8 mouse cellular contexts compared by ENCODE assay signal in genomic region chr11:52397385-52397987, GRCm38 (mm10). TPM values are rescaled to one million over a fixed set of nuclear protein-coding genes. Genes with fewer than 3 reads are reported as not detected.
DNase-seq lines count a peak whose midpoint lies in the region; ATAC-seq and TF ChIP-seq lines count a peak whose summit lies in the region.

No protein-coding gene starts in this region.

- TF ChIP-seq POLR2A in embryonic fibroblast, embryonic 13.5 days (IDR thresholded peaks at IDR 0.05; ENCODE audit: low read depth, low read length) = no peak
- no peak for TF ChIP-seq POLR2A in olfactory bulb, adult 2 months (IDR thresholded peaks at IDR 0.05; ENCODE audit: insufficient read depth, low read depth, low read length)

- H3K27me3 ChIP-seq in limb, embryonic 15.5 days = no peaks in the 10 kb centered on the region

- no peak for ATAC-seq in limb, embryonic 15.5 days (ENCODE audit: insufficient number of reproducible peaks, low FRiP score, low TSS enrichment, low read depth)

- H3K9me3 ChIP-seq in limb, embryonic 15.5 days = no peaks in the 10 kb centered on the region

- WGBS in limb, embryonic 15.5 days = 78% methylated on average over 4 of the region's 4 CpGs
- WGBS in olfactory bulb, adult 2 months = 92% methylated on average over 4 of the region's 4 CpGs

- H3K36me3 ChIP-seq in limb, embryonic 15.5 days = no peaks in the 10 kb centered on the region

- peak overlapping the region; percentile 32; the same call in 1 of the 2 replicates for H3K27ac ChIP-seq in embryonic fibroblast, embryonic 13.5 days (ENCODE audit: insufficient read depth, low read length)
- H3K27ac ChIP-seq in limb, embryonic 15.5 days = peak overlapping the region; percentile 94
- no peak overlapping the region for H3K27ac ChIP-seq in olfactory bulb, adult 2 months (ENCODE audit: insufficient read depth, low read depth, low read length)

- H3K4me2 ChIP-seq in limb, embryonic 15.5 days = peak overlapping the region; percentile 61

- DNase-seq in thymus, postnatal 0 days (ENCODE audit: low spot score) = peak; percentile 14
- no peak for DNase-seq in thymus, postnatal 25 days
- DNase-seq in yolk sac, embryonic 10.5 days (ENCODE audit: low spot score) = no peak
- DNase-seq in gastrocnemius, postnatal 25 days = no peak
- no peak for DNase-seq in frontal cortex, postnatal 14 days (ENCODE audit: low spot score in 2 of 2)

- H3K9ac ChIP-seq in limb, embryonic 15.5 days = peak overlapping the region; percentile 95

- no peaks in the 10 kb centered on the region for H3K4me1 ChIP-seq in embryonic fibroblast, embryonic 13.5 days (ENCODE audit: control insufficient read depth, insufficient read depth, low read length)
- H3K4me1 ChIP-seq in limb, embryonic 15.5 days = peaks cover 24% of the 10 kb centered on the region
- H3K4me1 ChIP-seq in olfactory bulb, adult 2 months (ENCODE audit: control insufficient read depth, insufficient read depth, low read length) = peaks cover 11% of the 10 kb centered on the region

- TF ChIP-seq CTCF in embryonic fibroblast, embryonic 13.5 days (IDR thresholded peaks at IDR 0.05; ENCODE audit: borderline replicate concordance, insufficient read depth, low read length) = no peak
- no peak for TF ChIP-seq CTCF in olfactory bulb, adult 2 months (IDR thresholded peaks at IDR 0.05; ENCODE audit: insufficient read depth, low read depth, low read length)

- H3K4me3 ChIP-seq in embryonic fibroblast, embryonic 13.5 days (ENCODE audit: insufficient read depth, low read length) = peak overlapping the region; percentile 82
- H3K4me3 ChIP-seq in limb, embryonic 15.5 days = peak overlapping the region; percentile 96
- H3K4me3 ChIP-seq in olfactory bulb, adult 2 months (ENCODE audit: insufficient read depth, low read depth, low read length) = peak overlapping the region; percentile 60; the same call in 1 of the 2 replicates

RNA-seq across cellular contexts. Expression of gene 9530068E07Rik, which starts 1.3 kb away (rescaled TPM):
- 85.6 and 89.6 TPM in 2 replicates for polyA plus RNA-seq in thymus, postnatal 0 days (2015; fragmentation: Nextera tagmentation; extraction: Ambion mirVana)
- 269 and 273 TPM in 2 replicates for polyA plus RNA-seq in embryonic fibroblast, embryonic 13.5 days (2011; ENCODE audit: insufficient read length, low read depth, missing spikeins)
- 197 and 206 TPM in 2 replicates for polyA plus RNA-seq in limb, embryonic 15.5 days (2015; fragmentation: Nextera tagmentation; extraction: Ambion mirVana)
- not detected in 2 replicates for polyA plus RNA-seq in olfactory bulb, adult 2 months (2012; ENCODE audit: insufficient read depth, insufficient read length, low replicate concordance, missing spikeins)
- 10 to 100 TPM; 42.4 to 47.6 TPM for total RNA-seq in gastrocnemius, postnatal 25 days (2021)

RNA-seq across cellular contexts. Expression of gene Vdac1, which starts 36.8 kb away (rescaled TPM):
- polyA plus RNA-seq in thymus, postnatal 0 days (2015; fragmentation: Nextera tagmentation; extraction: Ambion mirVana) = 226 and 233 TPM in 2 replicates
- 251 and 268 TPM in 2 replicates for polyA plus RNA-seq in embryonic fibroblast, embryonic 13.5 days (2011; ENCODE audit: insufficient read length, low read depth, missing spikeins)
- 280 and 287 TPM in 2 replicates for polyA plus RNA-seq in limb, embryonic 15.5 days (2015; fragmentation: Nextera tagmentation; extraction: Ambion mirVana)
- polyA plus RNA-seq in olfactory bulb, adult 2 months (2012; ENCODE audit: insufficient read depth, insufficient read length, low replicate concordance, missing spikeins) = 374 TPM in 1 of 2 replicates, not detected in the other
- 1,000 to 10,000 TPM; 1,373 to 1,455 TPM for total RNA-seq in gastrocnemius, postnatal 25 days (2021)
